Comparison of ENCODE assay signal across 22 mouse cellular contexts in genomic region chr4:134838221-134838620, GRCm38 (mm10). TPM values are rescaled to one million over a fixed set of nuclear protein-coding genes. Genes with fewer than 3 reads are reported as not detected.
DNase-seq lines count a peak whose midpoint lies in the region; ATAC-seq and TF ChIP-seq lines count a peak whose summit lies in the region.
"Had no signal": no experiment of that assay in that cellular context is flagged by ENCODE, and none has a peak within 500 bp of the region (broad histone marks: within the 10 kb centered on the region; RNA-seq: fewer than 3 reads in every experiment).

No protein-coding gene starts in this region.

- no peak overlapping the region for H3K9ac ChIP-seq in heart, embryonic 12.5 days
- H3K9ac ChIP-seq: forebrain, embryonic 13.5 days; heart, embryonic 15.5 days; kidney, embryonic 15.5 days had no signal

- no peak overlapping the region for H3K27ac ChIP-seq in heart, embryonic 12.5 days (ENCODE audit: poor library complexity, severe bottlenecking)
- H3K27ac ChIP-seq in embryonic fibroblast, embryonic 13.5 days (ENCODE audit: insufficient read depth, low read length) = peak overlapping the region; percentile 68; the same call in 1 of the 2 replicates
- H3K27ac ChIP-seq in cerebellum, adult 2 months (ENCODE audit: insufficient read depth, low read length) = no peak overlapping the region
- H3K27ac ChIP-seq: forebrain, embryonic 13.5 days; heart, adult 2 months; heart, embryonic 15.5 days; kidney, embryonic 15.5 days had no signal

- peaks cover 13% of the 10 kb centered on the region for H3K36me3 ChIP-seq in heart, embryonic 12.5 days

- no peaks in the 10 kb centered on the region for H3K9me3 ChIP-seq in heart, embryonic 12.5 days (replicated peaks)
- H3K9me3 ChIP-seq: forebrain, embryonic 13.5 days; heart, embryonic 15.5 days; kidney, embryonic 15.5 days; megakaryocyte, embryonic 14.5 days had no signal

- TF ChIP-seq POLR2A in embryonic fibroblast, embryonic 13.5 days (IDR thresholded peaks at IDR 0.05; ENCODE audit: low read depth, low read length) = no peak
- no peak for TF ChIP-seq POLR2A in cerebellum, adult 2 months (IDR thresholded peaks at IDR 0.05; ENCODE audit: borderline replicate concordance, insufficient read depth, low read length)

- H3K4me1 ChIP-seq in heart, embryonic 12.5 days (replicated peaks) = no peaks in the 10 kb centered on the region
- H3K4me1 ChIP-seq in embryonic fibroblast, embryonic 13.5 days (ENCODE audit: control insufficient read depth, insufficient read depth, low read length) = peaks cover 6% of the 10 kb centered on the region; the same call in 1 of the 2 replicates
- H3K4me1 ChIP-seq in cerebellum, adult 2 months (ENCODE audit: control insufficient read depth, insufficient read depth, low read length) = peaks cover 2% of the 10 kb centered on the region; the same call in 1 of the 2 replicates
- H3K4me1 ChIP-seq: forebrain, embryonic 13.5 days; kidney, embryonic 15.5 days had no signal

- no peak for TF ChIP-seq CTCF in embryonic fibroblast, embryonic 13.5 days (IDR thresholded peaks at IDR 0.05; ENCODE audit: borderline replicate concordance, insufficient read depth, low read length)
- TF ChIP-seq CTCF in cerebellum, adult 2 months (IDR thresholded peaks at IDR 0.05; ENCODE audit: borderline replicate concordance, insufficient read depth, low read depth, low read length) = no peak

- no peak overlapping the region for H3K4me3 ChIP-seq in heart, embryonic 12.5 days
- H3K4me3 ChIP-seq in embryonic fibroblast, embryonic 13.5 days (ENCODE audit: insufficient read depth, low read length) = no peak overlapping the region
- no peak overlapping the region for H3K4me3 ChIP-seq in cerebellum, adult 2 months (replicated peaks; ENCODE audit: insufficient read depth, low read depth, low read length)
- H3K4me3 ChIP-seq: erythroblast, embryonic 14.5 days; forebrain, embryonic 13.5 days; heart, adult 2 months; heart, embryonic 15.5 days; kidney, embryonic 15.5 days; megakaryocyte, embryonic 14.5 days had no signal

- no peak for ATAC-seq in heart, embryonic 12.5 days (ENCODE audit: insufficient number of reproducible peaks, low FRiP score)
- ATAC-seq: forebrain, embryonic 13.5 days; hindbrain, embryonic 16.5 days; intestine, embryonic 16.5 days; midbrain, embryonic 16.5 days had no signal

- H3K27me3 ChIP-seq in heart, embryonic 12.5 days (replicated peaks) = no peaks in the 10 kb centered on the region
- H3K27me3 ChIP-seq in cerebellum, adult 2 months (ENCODE audit: control insufficient read depth, insufficient read depth, low read length) = no peaks in the 10 kb centered on the region
- H3K27me3 ChIP-seq: forebrain, embryonic 13.5 days; heart, embryonic 15.5 days; kidney, embryonic 15.5 days; megakaryocyte, embryonic 14.5 days had no signal

- DNase-seq in heart, adult 11 months = peak; percentile 51
- DNase-seq in spleen, postnatal 36 days (ENCODE audit: low spot score in 2 of 2) = peak; percentile 28 to 50
- no peak for DNase-seq in spleen, postnatal 4 days (ENCODE audit: low spot score in 2 of 2)
- no peak for DNase-seq in cerebellum, adult 2 months
- no peak for DNase-seq in thymus, adult 18-20 months
- DNase-seq in left cerebral cortex, adult 11 months (ENCODE audit: low spot score) = no peak
- DNase-seq: adrenal gland, adult 2 months; cerebellum, adult 9-10 months; gastrocnemius, postnatal 10 days; heart, adult 2 months; thymus, postnatal 25 days had no signal

- 68% methylated on average over 1 of the region's 1 CpGs for WGBS in heart, embryonic 12.5 days
- WGBS in cerebellum, adult 2 months = 59% methylated on average over 1 of the region's 1 CpGs

- no peak overlapping the region for H3K4me2 ChIP-seq in heart, embryonic 12.5 days
- H3K4me2 ChIP-seq: forebrain, embryonic 13.5 days; heart, embryonic 15.5 days; kidney, embryonic 15.5 days had no signal

RNA-seq across cellular contexts. Expression of gene Maco1, which starts 14.9 kb away (rescaled TPM):
- 30.6 and 31.4 TPM in 2 replicates for polyA plus RNA-seq in heart, embryonic 12.5 days (2016; fragmentation: Nextera tagmentation; extraction: Ambion mirVana)
- 38.6 and 42.3 TPM in 2 replicates for polyA plus RNA-seq in embryonic fibroblast, embryonic 13.5 days (2011; ENCODE audit: insufficient read length, low read depth, missing spikeins)
- 46.4 and 47.7 TPM in 2 replicates for polyA plus RNA-seq in cerebellum, adult 2 months (2012; rRNA removed)

RNA-seq across cellular contexts. Expression of gene Rhd, which starts 26.1 kb away (rescaled TPM):
- 23.6 and 28.1 TPM in 2 replicates for polyA plus RNA-seq in heart, embryonic 12.5 days (2016; fragmentation: Nextera tagmentation; extraction: Ambion mirVana)
- 0.51 and 0.72 TPM in 2 replicates for polyA plus RNA-seq in embryonic fibroblast, embryonic 13.5 days (2011; ENCODE audit: insufficient read length, low read depth, missing spikeins)
- 1.0 and 1.1 TPM in 2 replicates for polyA plus RNA-seq in cerebellum, adult 2 months (2012; rRNA removed)
- polyA plus RNA-seq: large intestine, adult 2 months had no signal

Comparison
In these comparisons a context has a peak if more than half of its experiments do, and no peak if none do; other contexts are left out.
1. DNase-seq: peak in heart, adult 11 months (single experiment) and spleen, postnatal 36 days (2 of 2); none in spleen, postnatal 4 days (0 of 2), cerebellum, adult 2 months (0 of 2), thymus, adult 18-20 months (0 of 2) and left cerebral cortex, adult 11 months (single experiment).
2. RNA of gene Rhd, which starts 26.1 kb away (polyA plus RNA-seq): 23.6 to 28.1 TPM in heart, embryonic 12.5 days; 1.0 to 1.1 TPM in cerebellum, adult 2 months and 0.51 to 0.72 TPM in embryonic fibroblast, embryonic 13.5 days; every median in the first group is over 10 times any median in the second.